Mouse (Mus musculus) splenic B cell, adult 2 months (primary cell): Measurements from ENCODE around the gene Gnb1.
A peak's percentile ranks its signal among the peaks of the same experiment; 100 is the strongest.

ENCODE experiments used
- DNase-seq: peaks from one replicate; pipeline ENCODE4 v3.0.0-alpha.2; 2011; ENCODE audit warnings: low read depth, low spot score
- H3K27me3 ChIP-seq: 2 replicates; pipeline ENCODE4 v1.6.1; 2012; ENCODE audit warnings: mild to moderate bottlenecking, low read length, moderate library complexity, mixed read lengths; ENCODE audit not compliant: control insufficient read depth, poor library complexity, insufficient read depth, severe bottlenecking
- H3K36me3 ChIP-seq: 2 replicates; pipeline ENCODE4 v1.6.1; 2012; ENCODE audit warnings: mild to moderate bottlenecking, low read length, moderate library complexity, mixed read lengths; ENCODE audit not compliant: control insufficient read depth, poor library complexity, insufficient read depth, severe bottlenecking

The Gnb1 gene

GRCm38 (mm10) chr4:155596606-155597005 lies 105.4 kb downstream of the Gnb1 start:
- Histone ChIP-seq H3K27me3 (no peaks in the 10 kb centered on the region), H3K36me3 (no peaks in the 10 kb centered on the region)
- no peak for DNase-seq

GRCm38 (mm10) chr4:155598536-155598935 lies 107.4 kb downstream of the Gnb1 start:
- DNase-seq, result no peak
- no peaks in the 10 kb centered on the region for H3K27me3 ChIP-seq
- no peaks in the 10 kb centered on the region for H3K36me3 ChIP-seq

DNA sequence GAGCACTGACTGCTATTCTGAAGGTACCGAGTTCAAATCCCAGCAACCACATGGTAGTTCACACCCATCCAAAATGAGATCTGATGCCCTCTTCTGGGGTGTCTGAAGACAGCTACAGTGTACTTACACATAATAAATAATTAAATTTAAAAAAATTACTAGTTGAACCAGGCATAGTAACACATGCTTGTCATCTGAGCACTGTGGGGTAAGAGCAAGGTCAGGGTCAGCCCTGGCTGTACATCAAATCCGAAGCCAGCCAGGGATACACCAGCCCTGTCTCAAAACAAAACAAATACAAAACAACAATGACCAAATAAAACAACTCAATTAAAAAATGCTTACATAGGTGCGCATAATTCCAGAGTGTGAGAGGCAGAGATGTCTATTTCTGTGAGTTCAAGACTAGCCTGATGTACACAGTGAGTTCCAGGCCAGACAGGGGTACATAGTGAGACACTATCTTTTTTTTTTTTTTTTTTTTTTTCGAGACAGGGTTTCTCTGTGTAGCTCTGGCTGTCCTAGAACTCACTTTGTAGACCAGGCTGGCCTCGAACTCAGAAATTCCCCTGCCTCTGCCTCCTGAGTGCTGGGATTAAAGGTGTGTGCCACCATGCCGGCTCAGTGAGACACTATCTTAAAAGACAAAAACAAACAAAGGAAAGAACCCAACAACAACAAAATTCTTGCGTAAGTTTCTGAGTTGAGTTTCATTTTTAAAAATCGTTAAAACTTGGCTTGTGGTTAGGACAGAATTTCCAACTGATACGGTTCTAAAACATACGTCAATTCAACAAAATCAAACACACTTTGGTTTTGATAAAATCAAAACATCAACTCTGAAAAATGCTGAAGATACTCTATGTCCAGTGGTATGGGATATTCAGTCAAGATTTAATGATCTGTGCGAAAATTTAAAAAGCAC lies 109.0 kb downstream of the Gnb1 start:
- DNase-seq, result no peak
- Histone ChIP-seq H3K27me3 (no peaks in the 10 kb centered on the region), H3K36me3 (no peaks in the 10 kb centered on the region)

DNA sequence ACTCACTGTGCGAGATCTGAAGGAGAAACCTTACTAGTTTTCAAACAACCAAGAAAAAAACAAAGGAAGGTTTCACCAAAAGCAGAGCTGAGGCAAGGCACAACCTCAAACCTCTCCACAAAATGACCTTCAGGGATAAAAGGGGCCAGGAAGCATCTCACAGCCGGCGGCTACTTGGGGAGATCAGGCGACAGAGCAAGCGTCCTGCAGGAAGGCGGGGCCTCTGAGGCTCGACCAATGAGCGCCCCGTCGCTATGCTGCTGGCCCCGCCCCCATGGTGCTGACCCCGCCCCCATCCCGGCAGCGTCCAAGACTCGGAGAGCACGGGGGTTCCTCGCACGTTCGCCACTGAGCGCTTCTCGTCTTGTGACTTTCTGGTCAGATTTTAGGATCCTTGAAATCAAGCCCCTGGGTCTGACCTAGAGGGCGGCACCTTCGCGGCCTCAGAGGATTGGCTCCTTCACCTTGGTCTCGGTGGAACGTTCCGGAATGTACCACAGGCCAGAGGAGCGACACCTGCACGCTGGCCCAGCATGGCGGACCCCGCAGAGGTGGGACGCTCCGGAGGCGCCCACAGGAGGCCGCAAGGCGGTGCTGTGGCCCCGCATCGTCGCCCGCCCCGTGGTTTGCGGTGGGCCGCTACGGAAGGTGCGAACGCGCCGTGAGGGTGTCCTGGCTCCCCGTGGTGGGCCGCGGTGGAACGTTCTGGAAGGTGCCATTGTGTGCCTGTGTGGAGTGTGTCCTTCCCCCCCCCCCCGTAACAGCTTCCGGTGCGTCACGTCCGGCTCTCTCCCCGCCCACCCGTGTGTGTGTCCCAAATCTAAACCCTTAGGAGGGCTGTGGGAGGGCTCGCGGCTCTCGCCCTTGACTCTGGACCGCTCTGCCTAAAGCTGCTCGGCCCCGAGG lies 110.2 kb downstream of the Gnb1 start, which contains the start of gene Slc35e2:
Gene Slc35e2, plus strand, starts transcription at position 326 of the 906 bp plus-strand sequence.
- peak; percentile 96 for DNase-seq
- Histone ChIP-seq H3K36me3 (no peaks in the 10 kb centered on the region), H3K27me3 (no peaks in the 10 kb centered on the region)

DNA sequence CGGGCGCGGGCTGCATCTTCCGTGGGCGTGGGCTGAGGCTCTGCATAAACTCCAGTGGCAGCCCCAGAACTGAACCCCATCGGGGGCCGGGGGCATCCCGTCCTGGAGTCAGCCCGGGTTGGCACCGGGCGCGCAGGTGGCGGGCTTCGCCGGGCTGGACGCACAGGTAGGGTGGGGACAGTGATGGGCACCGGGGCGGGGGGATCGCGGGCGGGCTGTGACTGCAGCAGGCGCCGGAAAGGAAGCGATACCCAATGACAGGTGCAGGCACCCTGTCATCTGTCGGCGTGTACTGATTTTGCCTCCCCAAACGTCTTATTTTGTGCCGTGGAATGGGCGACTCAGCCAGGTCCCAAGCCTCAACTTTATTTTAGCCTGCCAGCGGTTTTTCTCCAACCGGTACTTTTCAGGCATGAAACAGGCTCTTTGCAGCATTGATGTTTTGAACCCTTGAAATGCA lies 110.9 kb downstream of the Gnb1 start:
- Histone ChIP-seq H3K36me3 (no peaks in the 10 kb centered on the region; the same call in 1 of the 2 replicates), H3K27me3 (no peaks in the 10 kb centered on the region)
- no peak for DNase-seq

GRCm38 (mm10) chr4:155602753-155603152 lies 111.6 kb downstream of the Gnb1 start:
- no peak for DNase-seq

DNA sequence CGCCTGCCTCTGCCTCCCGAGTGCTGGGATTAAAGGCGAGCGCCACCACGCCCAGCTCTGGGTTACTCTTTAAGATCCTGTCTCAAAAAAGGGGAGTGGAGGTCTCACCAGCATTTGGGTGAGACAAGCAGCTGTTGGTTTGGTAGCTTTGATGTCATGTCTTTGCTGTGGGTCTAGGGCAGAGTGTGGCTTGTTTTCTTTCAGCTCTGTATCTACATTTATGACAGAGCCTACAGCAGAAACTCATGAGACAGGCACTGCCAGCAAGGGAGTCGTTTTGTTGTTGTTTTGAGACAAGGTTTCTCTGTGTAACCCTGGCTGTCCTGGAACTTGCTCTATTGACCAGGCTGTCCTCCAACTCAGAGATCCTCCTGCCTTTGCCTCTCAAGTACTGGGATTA lies 112.6 kb downstream of the Gnb1 start:
- Histone ChIP-seq H3K36me3 (no peaks in the 10 kb centered on the region; the same call in 1 of the 2 replicates), H3K27me3 (no peaks in the 10 kb centered on the region)
- no peak for DNase-seq

More at GRCm38 (mm10) chr4:155602753-155603152, 111.6 kb downstream of the Gnb1 start:
- H3K27me3 ChIP-seq, result no peaks in the 10 kb centered on the region
- no peaks in the 10 kb centered on the region; the same call in 1 of the 2 replicates for H3K36me3 ChIP-seq

- Histone ChIP-seq H3K27me3 (no peaks in the 10 kb centered on the region), H3K36me3 (no peaks in the 10 kb centered on the region; the same call in 1 of the 2 replicates)
- no peak for DNase-seq
These were observed 114.0 kb downstream of the Gnb1 start for GRCm38 (mm10) chr4:155605132-155605531.

- Histone ChIP-seq H3K27me3 (no peaks in the 10 kb centered on the region), H3K36me3 (peaks cover 2% of the 10 kb centered on the region; the same call in 1 of the 2 replicates)
- DNase-seq, result no peak
These were observed 115.7 kb downstream of the Gnb1 start for GRCm38 (mm10) chr4:155606825-155607224.
